Mouse (Mus musculus) thymus, adult 2 months (tissue): ENCODE measurements at regions not wholly inside any gene's neighbourhood (a gene's known extent, or its start where the extent isn't known, plus 50 kb on each side); places are given as distances from the start of the nearest gene placed in this dataset.

Experiments used
- CTCF ChIP-seq: fragments of 200-500 bp; IDR thresholded peaks from 2 replicates; pipeline ENCODE4 v1.5.1; 2012; ENCODE audit warnings: mild to moderate bottlenecking, control low read depth, low read length, moderate library complexity, borderline replicate concordance; ENCODE audit not compliant: control insufficient read depth, poor library complexity, insufficient read depth; ENCODE audit errors: extremely low read depth
- POLR2A ChIP-seq: fragments of 200-500 bp; IDR thresholded peaks from 2 replicates; pipeline ENCODE4 v1.6.1; 2012; ENCODE audit warnings: mild to moderate bottlenecking, low read length, control low read depth, moderate library complexity; ENCODE audit not compliant: control insufficient read depth, poor library complexity, insufficient read depth; ENCODE audit errors: extremely low read depth

- TF ChIP-seq CTCF = no peak
- TF ChIP-seq POLR2A = no peak
These were observed 133.7 kb upstream of the Camk1g start for GRCm38 (mm10) chr1:193503624-193504325.
